Mouse (Mus musculus) limb, embryonic 10.5 days (tissue): Measurements from ENCODE around the gene Eci1. TPM values are rescaled to one million over a fixed set of nuclear protein-coding genes. Genes with fewer than 3 reads are reported as not detected.
"Not testable (repeated sequence)": the region's sequence is repeated elsewhere in the genome, so short reads cannot be mapped to it uniquely, and the experiment has no call there.

Experiments used
- DNase-seq: peaks from one replicate; pipeline ENCODE4 v3.0.0-alpha.2; 2017; ENCODE audit warnings: low spot score
- H3K27ac ChIP-seq: fragments of 300-500 bp; sonication (generic); 2 replicates; pipeline ENCODE4 v1.5.1; 2016; ENCODE audit warnings: mild to moderate bottlenecking
- H3K27me3 ChIP-seq: fragments of 300-500 bp; sonication (generic); 2 replicates; pipeline ENCODE4 v1.6.1; 2016; ENCODE audit warnings: low read depth, mild to moderate bottlenecking; ENCODE audit not compliant: poor library complexity, severe bottlenecking
- H3K36me3 ChIP-seq: fragments of 300-500 bp; sonication (generic); 2 replicates; pipeline ENCODE4 v1.6.1; 2016; ENCODE audit warnings: mild to moderate bottlenecking, moderate library complexity
- H3K4me1 ChIP-seq: fragments of 300-500 bp; sonication (generic); 2 replicates; pipeline ENCODE4 v1.6.1; 2016
- H3K4me3 ChIP-seq: fragments of 300-500 bp; sonication (generic); 2 replicates; pipeline ENCODE4 v1.5.1; 2016; ENCODE audit warnings: mild to moderate bottlenecking, moderate library complexity
- H3K9me3 ChIP-seq: fragments of 300-500 bp; sonication (generic); replicated peaks from 2 replicates; pipeline ENCODE4 v1.6.1; 2016; ENCODE audit warnings: mild to moderate bottlenecking
- WGBS: fragments of 180-500 bp; shearing (Covaris S2); methylation state at CpG from one replicate; pipeline ENCODE4 v1.1.7; 2016; 5-methylcytosine and 5-hydroxymethylcytosine counted together
- polyA plus RNA-seq: library from polyadenylated mRNA; unstranded; fragments of >200 nt; fragmentation: Nextera tagmentation; extraction: Ambion mirVana; gene quantifications from 2 replicates; pipeline ENCODE4 v1.2.1, GENCODE M21; 2016

Eci1 gene
- polyA plus RNA-seq, 1 experiment from 2014 or later: 104 TPM

- DNase-seq: no peak
- Histone ChIP-seq H3K27me3 (no peaks in the 10 kb centered on the region), H3K27ac (no peak overlapping the region), H3K4me1 (no peaks in the 10 kb centered on the region), H3K9me3 (no peaks in the 10 kb centered on the region), H3K36me3 (peaks cover 100% of the 10 kb centered on the region), H3K4me3 (no peak overlapping the region)
- 90% methylated on average over 4 of the region's 4 CpGs for whole genome bisulfite sequencing
Measured at GRCm38 (mm10) chr17:24443409-24443808, 17.0 kb downstream of the Eci1 start.

- Histone ChIP-seq H3K4me1 (no peaks in the 10 kb centered on the region), H3K27me3 (no peaks in the 10 kb centered on the region), H3K4me3 (no peak overlapping the region), H3K36me3 (peaks cover 100% of the 10 kb centered on the region), H3K9me3 (no peaks in the 10 kb centered on the region), H3K27ac (no peak overlapping the region)
- DNase-seq: no peak
- 97% methylated on average over 8 of the region's 8 CpGs for WGBS
Measured at GRCm38 (mm10) chr17:24446590-24446989, 20.1 kb downstream of the Eci1 start.

- Histone ChIP-seq H3K4me1 (peaks cover 10% of the 10 kb centered on the region), H3K36me3 (peaks cover 73% of the 10 kb centered on the region), H3K9me3 (no peaks in the 10 kb centered on the region), H3K4me3 (no peak overlapping the region), H3K27ac (no peak overlapping the region), H3K27me3 (no peaks in the 10 kb centered on the region)
- 93% methylated on average over 6 of the region's 6 CpGs for WGBS
- DNase-seq: no peak
Measured at GRCm38 (mm10) chr17:24449507-24449906, 23.1 kb downstream of the Eci1 start.

GRCm38 (mm10) chr17:24451220-24451619, 24.8 kb downstream of the Eci1 start:
- H3K27ac ChIP-seq: no peak overlapping the region
- H3K36me3 ChIP-seq: peaks cover 56% of the 10 kb centered on the region
- no peaks in the 10 kb centered on the region for H3K27me3 ChIP-seq
- H3K9me3 ChIP-seq: no peaks in the 10 kb centered on the region
- no peak for DNase-seq
- H3K4me3 ChIP-seq: no peak overlapping the region
- 94% methylated on average over 6 of the region's 6 CpGs for WGBS
- peaks cover 16% of the 10 kb centered on the region for H3K4me1 ChIP-seq

- H3K4me3 ChIP-seq: peak overlapping the region; percentile 74; the same call in 1 of the 2 replicates
Measured at GRCm38 (mm10) chr17:24453372-24453771, 26.9 kb downstream of the Eci1 start.

GRCm38 (mm10) chr17:24454218-24454755, 27.8 kb downstream of the Eci1 start:
- peak overlapping the region; percentile 74 for H3K4me3 ChIP-seq
- peak overlapping the region; percentile 89 for H3K27ac ChIP-seq
- H3K4me1 ChIP-seq: peaks cover 16% of the 10 kb centered on the region
- 9% methylated on average over 14 of the region's 14 CpGs for WGBS
- H3K9me3 ChIP-seq: no peaks in the 10 kb centered on the region
- H3K27me3 ChIP-seq: no peaks in the 10 kb centered on the region
- H3K36me3 ChIP-seq: peaks cover 25% of the 10 kb centered on the region
- no peak for DNase-seq

More at GRCm38 (mm10) chr17:24453372-24453771, 26.9 kb downstream of the Eci1 start:
- no peaks in the 10 kb centered on the region for H3K9me3 ChIP-seq
- no peak for DNase-seq
- H3K4me1 ChIP-seq: peaks cover 16% of the 10 kb centered on the region
- H3K27me3 ChIP-seq: no peaks in the 10 kb centered on the region
- H3K36me3 ChIP-seq: peaks cover 34% of the 10 kb centered on the region
- H3K27ac ChIP-seq: no peak overlapping the region
- WGBS: 89% methylated on average over 2 of the region's 2 CpGs

GRCm38 (mm10) chr17:24454756-24455522, 28.5 kb downstream of the Eci1 start:
- under 1% methylated on average over 67 of the region's 67 CpGs for WGBS
- Histone ChIP-seq H3K36me3 (peaks cover 19% of the 10 kb centered on the region), H3K4me1 (peaks cover 16% of the 10 kb centered on the region), H3K27me3 (no peaks in the 10 kb centered on the region), H3K27ac (peak overlapping the region; percentile 89), H3K9me3 (no peaks in the 10 kb centered on the region), H3K4me3 (peak overlapping the region; percentile 74)
- DNase-seq: peak; percentile 98

- H3K4me3 ChIP-seq: peak overlapping the region; percentile 74
- WGBS: 52% methylated on average over 10 of the region's 10 CpGs
- DNase-seq, H3K27me3 ChIP-seq, H3K9me3 ChIP-seq: not testable (repeated sequence)
- H3K27ac ChIP-seq: peak overlapping the region; percentile 25; the same call in 1 of the 2 replicates
- peaks cover 16% of the 10 kb centered on the region for H3K4me1 ChIP-seq
- H3K36me3 ChIP-seq: peaks cover 11% of the 10 kb centered on the region
Measured at GRCm38 (mm10) chr17:24455523-24456206, 29.2 kb downstream of the Eci1 start.

- no peak overlapping the region for H3K27ac ChIP-seq
- H3K36me3 ChIP-seq: no peaks in the 10 kb centered on the region
- DNase-seq: no peak
- WGBS: 77% methylated on average over 2 of the region's 2 CpGs
- H3K27me3 ChIP-seq: no peaks in the 10 kb centered on the region
- H3K4me1 ChIP-seq: no peaks in the 10 kb centered on the region
- H3K9me3 ChIP-seq: no peaks in the 10 kb centered on the region
- H3K4me3 ChIP-seq: no peak overlapping the region
Measured at GRCm38 (mm10) chr17:24461580-24461979, 35.1 kb downstream of the Eci1 start.

GRCm38 (mm10) chr17:24462932-24463331, 36.5 kb downstream of the Eci1 start:
- Histone ChIP-seq H3K36me3 (no peaks in the 10 kb centered on the region), H3K27me3 (no peaks in the 10 kb centered on the region), H3K9me3 (no peaks in the 10 kb centered on the region), H3K27ac (no peak overlapping the region), H3K4me1 (no peaks in the 10 kb centered on the region), H3K4me3 (no peak overlapping the region)
- WGBS: 83% methylated on average over 1 of the region's 1 CpGs
- no peak for DNase-seq

- H3K36me3 ChIP-seq: no peaks in the 10 kb centered on the region
- no peaks in the 10 kb centered on the region for H3K9me3 ChIP-seq
- 60% methylated on average over 6 of the region's 6 CpGs for WGBS
- no peak overlapping the region for H3K4me3 ChIP-seq
- DNase-seq: no peak
- H3K27ac ChIP-seq: no peak overlapping the region
- no peaks in the 10 kb centered on the region for H3K4me1 ChIP-seq
- H3K27me3 ChIP-seq: no peaks in the 10 kb centered on the region
Measured at GRCm38 (mm10) chr17:24463374-24464133, 37.1 kb downstream of the Eci1 start.

GRCm38 (mm10) chr17:24468636-24469246, 42.3 kb downstream of the Eci1 start:
- Histone ChIP-seq H3K9me3 (no peaks in the 10 kb centered on the region), H3K4me1 (peaks cover 33% of the 10 kb centered on the region), H3K27me3 (no peaks in the 10 kb centered on the region), H3K27ac (no peak overlapping the region), H3K4me3 (no peak overlapping the region), H3K36me3 (peaks cover 16% of the 10 kb centered on the region)
- WGBS: 90% methylated on average over 5 of the region's 5 CpGs
- DNase-seq: no peak
